Mouse (Mus musculus): ENCODE results near the gene Fam167b. TPM values are rescaled to one million over a fixed set of nuclear protein-coding genes. Genes with fewer than 3 reads are reported as not detected.

The Fam167b gene
- polyA plus RNA-seq, 1 experiment = 9.0 TPM

DNA sequence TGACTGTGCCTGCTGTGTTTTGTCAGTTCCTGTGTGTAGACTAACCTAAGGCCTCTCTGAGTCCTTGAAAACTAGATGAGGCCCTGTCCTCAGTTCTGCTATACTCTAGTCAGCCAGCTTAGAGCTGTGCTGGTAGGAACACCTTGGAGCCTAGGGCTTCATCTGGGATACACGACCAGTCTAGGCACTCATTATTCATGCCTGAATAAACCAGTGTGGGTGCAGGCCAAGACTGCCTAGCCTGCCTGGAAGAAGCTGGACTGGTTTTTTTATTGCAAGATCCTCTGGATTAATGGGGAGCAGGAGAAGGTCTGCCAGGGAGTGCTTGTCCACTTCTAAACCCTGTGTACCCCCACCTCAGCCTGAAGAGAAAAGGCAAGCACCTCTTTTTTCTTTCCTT is 8.6 kb upstream of the Fam167b start:
- Histone ChIP-seq H3K27ac (ENCODE audit: control insufficient read depth, insufficient read depth, low read depth, low read length, poor library complexity) (no peak overlapping the region), H3K4me1 (ENCODE audit: control insufficient read depth, insufficient read depth, low read length) (peaks cover 2% of the 10 kb centered on the region; the same call in 1 of the 2 replicates), H3K4me3 (replicated peaks; ENCODE audit: control insufficient read depth, low read depth, low read length) (no peak overlapping the region)
- 76% methylated on average over 1 of the region's 1 CpGs for WGBS
- TF ChIP-seq POLR2A (IDR thresholded peaks at IDR 0.05; ENCODE audit: borderline replicate concordance, control insufficient read depth, low read depth, low read length) = no peak

GRCm38 (mm10) chr4:129585773-129586172 is 7.4 kb upstream of the Fam167b start:
- Histone ChIP-seq H3K27ac (ENCODE audit: control insufficient read depth, insufficient read depth, low read depth, low read length, poor library complexity) (no peak overlapping the region), H3K4me1 (ENCODE audit: control insufficient read depth, insufficient read depth, low read length) (peaks cover 2% of the 10 kb centered on the region; the same call in 1 of the 2 replicates), H3K4me3 (replicated peaks; ENCODE audit: control insufficient read depth, low read depth, low read length) (no peak overlapping the region)
- 84% methylated on average over 9 of the region's 9 CpGs for WGBS
- no peak for TF ChIP-seq POLR2A (IDR thresholded peaks at IDR 0.05; ENCODE audit: borderline replicate concordance, control insufficient read depth, low read depth, low read length)

DNA sequence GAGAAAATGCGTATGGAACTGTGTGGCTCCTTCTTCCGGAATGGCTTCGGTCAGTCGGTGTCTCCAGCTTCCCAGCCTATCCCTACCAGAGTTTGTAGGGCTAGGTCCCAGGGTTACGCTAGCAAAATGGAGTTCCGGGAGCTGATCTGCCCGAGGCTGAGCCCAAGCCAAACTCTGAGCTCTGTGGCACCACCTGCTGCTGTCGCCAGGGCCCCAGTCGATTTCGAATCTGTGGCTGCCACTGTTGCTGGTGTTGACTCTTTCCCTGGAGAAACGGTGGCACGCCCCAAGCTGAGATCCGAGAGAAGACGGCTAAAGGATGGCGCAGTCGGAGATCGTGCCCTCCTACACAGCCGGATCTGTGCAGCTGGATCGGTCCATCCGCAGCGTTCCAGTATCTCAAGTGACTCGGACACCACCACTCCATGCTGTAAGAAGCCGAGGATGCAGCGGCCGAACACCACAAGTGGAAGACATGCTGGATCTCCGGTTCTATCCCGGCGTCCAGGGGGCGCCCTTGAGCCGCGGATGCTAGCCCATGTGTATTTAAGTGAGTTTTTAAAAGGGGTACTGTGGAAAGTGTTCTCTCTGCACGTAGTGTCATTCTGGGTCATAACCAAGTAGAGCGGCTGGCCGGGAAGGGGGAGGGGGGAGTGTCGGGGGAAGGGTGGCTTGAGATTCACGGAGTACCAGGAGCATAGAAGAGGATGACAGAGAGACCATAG is 6.7 kb upstream of the Fam167b start:
- Histone ChIP-seq H3K4me1 (ENCODE audit: control insufficient read depth, insufficient read depth, low read length) (peaks cover 2% of the 10 kb centered on the region; the same call in 1 of the 2 replicates), H3K4me3 (replicated peaks; ENCODE audit: control insufficient read depth, low read depth, low read length) (peak overlapping the region; percentile 87), H3K27ac (ENCODE audit: control insufficient read depth, insufficient read depth, low read depth, low read length, poor library complexity) (peak overlapping the region; percentile 76)
- TF ChIP-seq POLR2A (IDR thresholded peaks at IDR 0.05; ENCODE audit: borderline replicate concordance, control insufficient read depth, low read depth, low read length) (peak; percentile 8; the same call in 1 of the 2 replicates), CTCF (IDR thresholded peaks at IDR 0.05; ENCODE audit: control insufficient read depth, insufficient read depth, low read length) (peak; percentile 76)
- 1% methylated on average over 36 of the region's 36 CpGs for WGBS

GRCm38 (mm10) chr4:129584370-129584769 is 6.0 kb upstream of the Fam167b start:
- 71% methylated on average over 1 of the region's 1 CpGs for WGBS
- Histone ChIP-seq H3K4me1 (ENCODE audit: control insufficient read depth, insufficient read depth, low read length) (peaks cover 2% of the 10 kb centered on the region; the same call in 1 of the 2 replicates), H3K4me3 (replicated peaks; ENCODE audit: control insufficient read depth, low read depth, low read length) (no peak overlapping the region), H3K27ac (ENCODE audit: control insufficient read depth, insufficient read depth, low read depth, low read length, poor library complexity) (peak overlapping the region; percentile 32)
- TF ChIP-seq POLR2A (IDR thresholded peaks at IDR 0.05; ENCODE audit: borderline replicate concordance, control insufficient read depth, low read depth, low read length) = no peak
- TF ChIP-seq CTCF (IDR thresholded peaks at IDR 0.05; ENCODE audit: control insufficient read depth, insufficient read depth, low read length) = no peak

DNA sequence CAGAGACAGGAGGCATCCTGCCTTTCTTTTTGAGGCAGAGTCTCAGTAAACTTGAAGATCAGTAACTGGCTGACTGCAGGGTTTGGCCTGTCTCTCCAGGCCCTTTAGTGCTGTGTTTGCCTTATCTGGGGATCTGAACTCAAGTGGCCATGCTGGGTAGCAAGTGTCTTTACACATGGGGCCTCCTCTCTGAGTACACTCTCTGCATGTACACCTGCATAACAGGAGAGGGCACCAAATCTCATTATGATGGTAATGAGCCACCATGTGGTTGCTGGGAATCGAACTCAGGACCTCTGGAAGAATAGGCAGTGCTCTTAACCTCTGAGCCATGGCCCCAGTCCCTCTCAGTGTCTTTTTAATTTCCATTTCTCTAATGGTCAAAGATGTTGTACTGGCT is 3.9 kb upstream of the Fam167b start:
- Histone ChIP-seq H3K27ac (ENCODE audit: control insufficient read depth, insufficient read depth, low read depth, low read length, poor library complexity) (no peak overlapping the region), H3K4me1 (ENCODE audit: control insufficient read depth, insufficient read depth, low read length) (peaks cover 2% of the 10 kb centered on the region; the same call in 1 of the 2 replicates), H3K4me3 (replicated peaks; ENCODE audit: control insufficient read depth, low read depth, low read length) (no peak overlapping the region)
- WGBS = 90% methylated on average over 1 of the region's 1 CpGs
- TF ChIP-seq POLR2A (IDR thresholded peaks at IDR 0.05; ENCODE audit: borderline replicate concordance, control insufficient read depth, low read depth, low read length) (no peak), CTCF (IDR thresholded peaks at IDR 0.05; ENCODE audit: control insufficient read depth, insufficient read depth, low read length) (no peak)

GRCm38 (mm10) chr4:129580347-129580746 is 2.0 kb upstream of the Fam167b start:
- Histone ChIP-seq H3K4me3 (replicated peaks; ENCODE audit: control insufficient read depth, low read depth, low read length) (no peak overlapping the region), H3K27ac (ENCODE audit: control insufficient read depth, insufficient read depth, low read depth, low read length, poor library complexity) (no peak overlapping the region), H3K4me1 (ENCODE audit: control insufficient read depth, insufficient read depth, low read length) (peaks cover 2% of the 10 kb centered on the region; the same call in 1 of the 2 replicates)
- 46% methylated on average over 7 of the region's 7 CpGs for WGBS
- TF ChIP-seq POLR2A (IDR thresholded peaks at IDR 0.05; ENCODE audit: borderline replicate concordance, control insufficient read depth, low read depth, low read length) (no peak), CTCF (IDR thresholded peaks at IDR 0.05; ENCODE audit: control insufficient read depth, insufficient read depth, low read length) (no peak)

DNA sequence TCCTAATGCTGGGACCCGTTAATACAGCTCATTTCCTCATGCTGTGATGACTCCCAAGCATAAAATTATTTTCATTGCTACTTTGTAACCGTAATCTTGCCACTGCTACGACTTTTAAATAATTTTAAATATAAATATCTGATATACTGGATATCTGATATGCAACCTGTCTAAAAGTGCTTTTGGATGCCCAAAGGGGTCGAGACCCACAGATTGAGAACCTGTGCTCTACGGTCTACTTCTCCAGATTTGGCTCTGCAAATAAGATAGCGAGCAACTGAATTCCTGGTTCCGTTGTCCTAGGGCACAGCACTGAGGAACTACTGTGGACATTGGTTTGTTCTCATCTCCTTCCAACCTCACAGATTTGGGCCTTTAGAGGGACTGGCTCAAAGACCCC is 661 bp downstream of the Fam167b start:
- no peak overlapping the region for H3K4me3 ChIP-seq (replicated peaks; ENCODE audit: control insufficient read depth, low read depth, low read length)
- H3K4me1 ChIP-seq (ENCODE audit: control insufficient read depth, insufficient read depth, low read length) = peaks cover 4% of the 10 kb centered on the region; the same call in 1 of the 2 replicates
- TF ChIP-seq POLR2A (IDR thresholded peaks at IDR 0.05; ENCODE audit: borderline replicate concordance, control insufficient read depth, low read depth, low read length) = no peak
- 77% methylated on average over 7 of the region's 7 CpGs for WGBS
- 0 out of 2 replicates have a peak overlapping the region, but pooled peaks have one; percentile 4 for H3K27ac ChIP-seq (ENCODE audit: control insufficient read depth, insufficient read depth, low read depth, low read length, poor library complexity)

GRCm38 (mm10) chr4:129576863-129577491 is 1.4 kb downstream of the Fam167b start:
- H3K4me3 ChIP-seq (replicated peaks; ENCODE audit: control insufficient read depth, low read depth, low read length) = peak overlapping the region; percentile 43

More at GRCm38 (mm10) chr4:129576863-129577491, 1.4 kb downstream of the Fam167b start:
- H3K4me1 ChIP-seq (ENCODE audit: control insufficient read depth, insufficient read depth, low read length) = peaks cover 4% of the 10 kb centered on the region; the same call in 1 of the 2 replicates
- H3K27ac ChIP-seq (ENCODE audit: control insufficient read depth, insufficient read depth, low read depth, low read length, poor library complexity) = peak overlapping the region; percentile 26; the same call in 1 of the 2 replicates
- 31% methylated on average over 21 of the region's 21 CpGs for WGBS
- TF ChIP-seq POLR2A (IDR thresholded peaks at IDR 0.05; ENCODE audit: borderline replicate concordance, control insufficient read depth, low read depth, low read length) = no peak
- TF ChIP-seq CTCF (IDR thresholded peaks at IDR 0.05; ENCODE audit: control insufficient read depth, insufficient read depth, low read length) = peak; percentile 63

All from bone marrow, adult 2 months (tissue).